Mouse (Mus musculus) cerebellum, adult 11 months (tissue): ENCODE measurements around the gene Fez1.
A peak's percentile ranks its signal among the peaks of the same experiment; 100 is the strongest.

Experiments
- DNase-seq: peaks from one replicate; pipeline ENCODE4 v3.0.0; 2022

The Fez1 gene

GRCm38 (mm10) chr9:36898560-36898959 lies 76.9 kb downstream of the Fez1 start:
- DNase-seq, result no peak

GRCm38 (mm10) chr9:36900464-36900863 lies 78.8 kb downstream of the Fez1 start:
- no peak for DNase-seq

- DNase-seq, result no peak
These were observed 83.8 kb downstream of the Fez1 start for GRCm38 (mm10) chr9:36905452-36905851.

- DNase-seq, result peak; percentile 73
These were observed 94.7 kb downstream of the Fez1 start for GRCm38 (mm10) chr9:36916362-36916761.

GRCm38 (mm10) chr9:36916915-36917314 lies 95.3 kb downstream of the Fez1 start:
- no peak for DNase-seq

GRCm38 (mm10) chr9:36918582-36918981 lies 96.9 kb downstream of the Fez1 start:
- no peak for DNase-seq

GRCm38 (mm10) chr9:36919472-36919871 lies 97.8 kb downstream of the Fez1 start:
- DNase-seq, result no peak

- no peak for DNase-seq
These were observed 100.2 kb downstream of the Fez1 start for GRCm38 (mm10) chr9:36921718-36922415.

- DNase-seq, result no peak
These were observed 102.1 kb downstream of the Fez1 start for GRCm38 (mm10) chr9:36923753-36924152.
